Mouse (Mus musculus): Measurements from ENCODE around the gene Ppef2. TPM values are rescaled to one million over a fixed set of nuclear protein-coding genes. Genes with fewer than 3 reads are reported as not detected.

The Ppef2 gene
- total RNA-seq, 2 experiments from 2014 or later: not detected

- peak; percentile 64 to 67 for DNase-seq (ENCODE audit: low spot score in 2 of 2)
These were observed 16.5 kb downstream of the Ppef2 start for GRCm38 (mm10) chr5:92239333-92240232.

DNA sequence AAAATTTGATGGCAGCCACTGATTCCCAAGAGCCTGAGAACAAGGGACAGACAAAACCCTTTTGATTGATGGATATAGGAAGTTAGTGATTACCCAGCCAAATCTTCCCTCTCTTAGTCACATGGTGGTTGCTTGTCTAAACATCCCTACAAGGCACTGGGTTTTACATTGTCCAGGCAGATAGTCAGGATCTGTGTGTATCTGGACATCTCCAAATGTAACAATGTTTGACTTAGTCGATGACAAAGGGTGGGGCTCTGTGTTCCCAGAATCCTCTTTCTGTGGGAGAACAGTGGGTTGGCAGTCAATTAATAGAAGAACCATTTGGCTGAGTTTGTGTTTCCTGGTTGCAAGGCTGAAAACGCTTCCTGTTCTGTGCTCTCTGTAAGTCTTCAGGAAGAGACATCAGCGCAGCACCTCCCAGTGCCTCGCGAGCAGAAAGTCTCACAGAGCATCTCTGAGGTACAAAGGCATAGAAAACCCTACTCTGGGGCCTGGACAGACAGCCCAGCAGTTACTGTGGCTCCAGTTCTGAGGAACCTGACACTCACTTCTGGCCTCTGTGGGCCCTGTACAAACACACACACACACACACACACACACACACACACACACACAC, 21.0 kb downstream of the Ppef2 start:
- DNase-seq (ENCODE audit: low spot score in 2 of 2): no peak

GRCm38 (mm10) chr5:92233366-92233765, 22.7 kb downstream of the Ppef2 start:
- DNase-seq (ENCODE audit: low spot score in 2 of 2): no peak

DNA sequence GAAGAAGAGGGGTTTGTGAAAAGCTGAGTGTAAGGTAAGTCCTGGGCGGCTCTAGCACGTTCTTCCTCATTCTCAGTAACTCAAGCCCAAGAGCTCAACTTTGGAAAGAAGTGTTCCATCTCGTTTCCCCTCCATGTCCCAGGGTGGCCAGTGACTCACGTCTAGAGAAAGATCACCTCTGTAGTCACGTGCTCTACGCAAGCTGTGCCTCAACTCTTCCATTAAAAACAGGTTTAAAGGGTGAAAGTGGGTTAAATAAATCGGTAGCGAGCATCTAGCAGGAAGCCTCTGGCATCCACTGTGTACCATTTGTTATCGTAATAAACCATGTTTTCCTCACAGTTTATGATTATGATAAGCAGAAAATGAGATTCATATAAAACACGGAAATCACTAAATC, 24.2 kb downstream of the Ppef2 start:
- DNase-seq (ENCODE audit: low spot score in 2 of 2): no peak

- DNase-seq (ENCODE audit: low spot score in 2 of 2): no peak
These were observed 25.8 kb downstream of the Ppef2 start for GRCm38 (mm10) chr5:92230306-92230705.

DNA sequence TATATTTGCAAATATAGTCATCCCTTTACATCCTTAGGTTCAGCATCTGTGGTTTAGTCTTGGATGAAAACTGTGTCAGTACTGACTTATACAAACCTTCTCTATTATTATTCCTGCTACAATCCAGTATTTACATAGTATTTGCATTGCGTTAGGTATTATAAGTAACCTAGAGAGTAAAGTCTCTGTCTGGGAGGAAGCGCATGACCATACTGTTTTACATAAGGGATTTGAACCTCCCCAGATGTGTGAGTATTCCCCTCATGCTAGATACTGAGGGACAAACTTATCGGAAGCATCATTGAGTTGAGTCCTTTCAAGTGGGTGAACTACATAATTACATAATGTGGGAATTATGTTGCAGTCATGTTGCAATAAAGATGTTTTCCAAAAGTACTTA, 26.6 kb downstream of the Ppef2 start:
- DNase-seq (ENCODE audit: low spot score in 2 of 2): no peak

DNA sequence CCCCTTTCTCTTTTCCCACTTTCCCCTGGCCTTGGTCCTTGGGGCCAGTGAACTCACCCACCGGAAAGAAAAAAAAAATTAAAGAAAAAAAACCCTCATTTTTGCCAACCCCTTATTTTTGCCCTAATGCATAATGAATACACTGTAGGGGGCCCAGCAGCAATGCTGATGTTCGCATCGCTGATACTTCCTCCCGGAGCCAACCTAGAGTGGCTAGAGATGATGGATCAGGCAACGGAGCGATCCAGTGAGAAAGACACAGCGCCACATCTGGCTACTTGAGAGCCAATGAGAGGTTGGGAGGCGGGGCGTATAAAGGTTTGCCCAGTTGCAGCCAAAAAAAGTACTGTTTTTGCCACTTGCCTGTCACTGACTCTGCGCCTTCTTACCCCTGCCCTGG, 27.3 kb downstream of the Ppef2 start:
- no peak for DNase-seq (ENCODE audit: low spot score in 2 of 2)

GRCm38 (mm10) chr5:92227782-92228181, 28.3 kb downstream of the Ppef2 start:
- DNase-seq (ENCODE audit: low spot score in 2 of 2): no peak

- DNase-seq (ENCODE audit: low spot score in 2 of 2): no peak
These were observed 35.7 kb downstream of the Ppef2 start for GRCm38 (mm10) chr5:92220287-92220902.

- no peak for DNase-seq (ENCODE audit: low spot score in 2 of 2)
These were observed 36.3 kb downstream of the Ppef2 start for GRCm38 (mm10) chr5:92219826-92220225.

DNA sequence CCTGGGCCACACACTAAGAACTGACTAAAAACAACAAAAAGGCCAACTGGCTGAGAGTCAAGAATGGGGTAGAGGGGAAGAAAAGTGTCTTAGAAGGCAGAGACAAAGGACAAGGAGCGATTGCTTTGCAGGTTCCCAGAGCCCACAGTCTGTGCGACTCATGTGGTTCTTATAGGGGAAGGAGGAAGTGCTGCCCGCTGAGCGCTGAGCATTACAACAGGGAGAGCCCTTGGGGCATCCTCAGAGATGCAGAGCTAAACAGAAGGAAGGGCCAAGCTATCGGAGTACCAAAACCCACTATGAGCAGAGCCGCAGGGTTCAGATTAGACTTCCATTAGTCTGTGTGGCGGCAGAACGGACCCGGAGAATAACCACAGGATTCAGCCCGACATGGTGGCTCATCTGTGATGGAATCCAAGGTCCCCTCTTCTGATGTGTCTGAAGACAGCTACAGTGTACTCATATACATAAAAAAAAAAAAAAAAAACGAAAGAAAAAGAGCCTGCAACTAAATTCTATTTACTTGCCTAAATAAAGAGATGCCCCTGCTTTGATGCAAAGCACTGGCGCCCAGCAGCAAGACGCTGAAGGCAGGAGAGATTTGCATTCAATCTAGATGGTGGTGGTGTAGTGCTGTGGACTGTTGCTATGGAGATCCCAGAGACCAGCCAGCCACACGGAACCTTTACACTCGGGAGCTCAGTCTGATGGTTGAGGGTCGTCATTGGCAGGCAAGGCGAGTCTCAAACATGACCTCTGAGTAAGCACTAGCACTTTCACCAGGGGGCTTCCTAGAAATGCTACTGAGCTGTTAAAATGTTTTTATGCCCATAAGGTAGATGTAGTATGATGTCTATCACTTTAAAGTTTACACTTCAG, 36.9 kb downstream of the Ppef2 start:
- DNase-seq (ENCODE audit: low spot score in 2 of 2): no peak

DNA sequence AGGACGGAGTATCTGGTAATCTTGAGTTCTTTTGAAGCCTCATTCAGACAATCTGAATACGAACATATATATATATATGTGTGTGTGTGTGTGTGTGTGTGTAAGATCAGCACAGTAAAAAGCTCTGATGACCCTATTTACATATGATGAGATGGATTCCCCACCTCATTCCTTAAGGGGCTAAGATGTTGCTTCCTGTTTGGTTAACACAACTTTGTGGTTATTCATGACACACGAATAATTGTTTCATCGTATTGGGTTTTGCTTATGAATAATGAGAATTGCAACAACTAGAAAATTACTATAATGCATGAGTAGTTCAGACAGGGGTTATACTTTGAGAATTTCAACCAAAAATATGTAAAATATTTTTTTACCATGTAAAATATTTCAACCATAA, 40.8 kb downstream of the Ppef2 start, which contains the start of gene U90926:
U90926 (minus strand) TSS at position 101 of the 400 bp plus-strand sequence.
- DNase-seq (ENCODE audit: low spot score in 2 of 2): no peak

DNA sequence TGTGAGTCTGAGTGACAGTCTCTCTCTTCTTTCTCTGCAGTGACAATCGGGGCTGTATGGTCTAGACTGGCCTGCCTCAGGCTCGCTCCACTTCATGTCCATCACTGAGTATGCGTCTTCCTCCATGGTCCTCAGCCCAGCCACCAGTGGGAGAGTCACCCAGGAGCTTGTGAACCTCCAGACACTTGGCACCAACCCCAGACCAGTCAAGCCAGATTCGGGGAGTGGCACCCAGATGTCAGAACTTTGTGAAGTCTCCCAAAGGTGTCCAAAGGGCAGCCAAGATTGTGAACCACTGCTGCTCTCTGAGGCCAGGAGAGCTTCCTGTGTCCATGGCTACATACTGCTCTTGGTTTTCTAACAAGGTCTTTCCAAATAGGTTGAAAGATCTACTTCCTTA, 43.8 kb downstream of the Ppef2 start:
- no peak for DNase-seq (ENCODE audit: low spot score in 2 of 2)

DNA sequence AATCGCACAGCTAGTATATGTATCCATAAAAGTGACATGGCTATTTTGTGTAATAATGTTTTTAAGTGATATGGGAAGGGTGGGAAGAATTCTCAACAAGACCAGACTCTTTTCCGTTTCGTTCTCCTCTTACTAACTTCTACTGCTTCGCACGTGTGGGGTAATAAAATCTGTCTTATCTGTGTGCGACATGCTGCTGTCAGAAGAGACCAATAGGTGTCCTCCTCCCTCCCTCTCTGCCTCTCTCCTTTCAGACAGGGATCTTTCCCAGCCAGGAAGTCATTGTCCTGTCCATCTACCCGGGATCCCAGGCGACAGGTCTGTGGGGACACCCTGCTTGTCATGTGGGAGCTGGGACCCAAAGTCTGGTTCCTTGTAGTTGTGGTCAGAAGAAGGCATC, 45.9 kb downstream of the Ppef2 start:
- DNase-seq (ENCODE audit: low spot score in 2 of 2): no peak

DNA sequence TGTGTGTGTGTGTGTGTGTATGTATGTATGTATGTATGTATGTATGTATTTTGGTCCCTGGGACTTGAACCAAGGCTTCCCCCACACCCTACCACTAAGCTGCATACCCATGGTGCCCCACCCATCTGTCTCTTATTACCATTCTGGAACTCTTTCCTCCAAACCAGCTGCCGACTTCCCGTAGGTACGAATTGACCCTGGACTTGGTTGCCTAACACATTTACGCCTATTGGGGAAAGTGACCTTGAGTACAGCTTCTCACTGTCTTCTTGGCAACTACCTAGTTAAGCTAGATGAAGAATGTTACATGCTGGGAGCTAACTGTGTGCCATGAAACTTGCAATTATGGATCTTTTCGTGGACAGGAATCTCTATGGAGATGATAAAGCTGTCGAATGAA, 50.0 kb downstream of the Ppef2 start:
- no peak for DNase-seq (ENCODE audit: low spot score in 2 of 2)

DNA sequence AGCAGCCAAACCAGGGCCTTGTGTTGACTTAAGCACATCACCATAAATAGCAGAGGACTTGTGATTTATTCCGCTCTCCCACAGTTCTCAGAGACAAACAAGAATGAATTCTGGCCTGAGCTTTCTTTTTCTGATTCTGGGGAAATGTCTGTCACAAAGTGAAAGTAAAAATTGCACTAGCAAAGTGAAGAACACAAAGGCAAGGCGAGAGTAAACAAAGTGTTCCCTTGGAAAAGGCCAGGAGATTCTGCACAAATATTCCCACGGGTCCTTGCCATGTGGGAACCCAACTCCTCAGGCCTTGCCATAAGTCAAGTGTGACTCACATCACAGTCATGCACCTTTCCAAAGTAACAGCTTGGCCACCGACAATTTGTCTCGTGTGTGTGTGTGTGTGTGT, 50.4 kb downstream of the Ppef2 start:
- DNase-seq (ENCODE audit: low spot score in 2 of 2): no peak

GRCm38 (mm10) chr5:92205184-92205583, 50.9 kb downstream of the Ppef2 start:
- no peak for DNase-seq (ENCODE audit: low spot score in 2 of 2)

DNA sequence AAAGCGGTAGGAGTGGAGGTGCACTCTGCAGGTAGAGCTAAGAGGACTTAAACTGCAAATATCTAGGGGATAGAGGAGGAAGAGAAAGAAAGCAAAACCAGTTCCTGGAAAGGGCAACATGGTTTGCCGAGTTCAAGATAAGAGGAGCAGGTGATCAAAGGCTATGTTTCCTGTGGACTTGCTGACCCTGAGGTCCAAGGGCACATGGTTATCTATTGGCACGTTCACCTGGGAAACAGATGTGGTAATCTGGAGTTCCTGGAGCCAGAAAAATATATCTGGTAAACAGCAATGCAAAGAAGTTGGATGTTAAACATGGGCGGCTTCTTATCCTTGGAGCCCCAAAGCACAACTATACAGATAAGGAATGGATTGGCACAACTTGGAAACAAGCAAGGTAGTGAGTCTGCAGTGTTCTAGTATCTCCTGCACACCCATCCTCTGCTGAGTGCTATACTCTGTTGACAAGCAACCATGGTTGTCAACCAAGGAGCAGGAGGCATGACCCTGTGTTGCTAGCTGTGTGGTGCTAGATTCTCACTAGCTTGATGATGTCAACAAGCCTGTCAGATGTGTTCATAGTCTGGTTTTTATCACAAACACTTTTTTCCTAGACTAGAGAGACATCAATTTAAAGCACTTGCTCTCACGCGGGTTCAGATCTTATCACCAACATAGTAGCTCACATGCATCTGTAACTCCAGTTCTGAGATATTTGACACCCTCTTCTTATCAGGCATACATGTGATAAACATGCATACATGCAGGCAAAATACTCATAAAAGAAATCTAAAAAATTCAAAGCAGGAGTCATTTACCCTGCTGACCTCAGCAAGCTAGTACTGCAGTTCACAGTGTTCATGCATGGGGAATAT, 51.7 kb downstream of the Ppef2 start:
- DNase-seq (ENCODE audit: low spot score in 2 of 2): no peak

DNA sequence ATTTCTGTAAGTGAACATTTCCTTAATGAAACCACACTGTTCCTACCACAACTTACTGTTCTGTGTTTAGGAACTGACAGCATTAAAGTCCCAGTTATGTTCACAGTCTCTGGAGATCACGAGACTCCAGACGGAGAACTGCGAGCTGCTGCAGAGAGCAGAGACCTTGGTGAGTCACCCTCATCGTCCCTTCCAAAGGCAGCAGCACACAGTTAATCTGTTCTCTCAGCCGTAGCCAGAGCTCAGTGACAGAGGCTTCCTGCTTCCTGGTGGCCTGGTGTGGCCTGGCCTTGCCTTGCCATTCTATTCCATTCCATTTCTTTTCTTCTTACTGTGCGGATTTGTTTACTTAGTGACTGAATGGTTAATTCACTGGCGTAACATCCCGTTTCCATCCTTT, 57.8 kb downstream of the Ppef2 start:
- DNase-seq (ENCODE audit: low spot score in 2 of 2): peak in 1 of 2 experiments; percentile 20
